Mouse (Mus musculus) limb, embryonic 11.5 days (tissue): ENCODE data around the gene Extl1. TPM values are rescaled to one million over a fixed set of nuclear protein-coding genes. Genes with fewer than 3 reads are reported as not detected.

Source experiments
- ATAC-seq: fragments of 200-750 bp; cut with Nextera tagmentation; 2 replicates; pipeline ENCODE4 v1.8.0; 2017; ENCODE audit warnings: low read depth; ENCODE audit not compliant: insufficient number of reproducible peaks, low FRiP score, low TSS enrichment
- DNase-seq: peaks from one replicate; pipeline ENCODE4 v3.0.0-alpha.2; 2015; ENCODE audit warnings: low spot score
- H3K27ac ChIP-seq: fragments of 300-500 bp; sonication (generic); replicated peaks from 2 replicates; pipeline ENCODE4 v1.5.1; 2014; ENCODE audit warnings: low read depth, mild to moderate bottlenecking, low read length
- H3K27me3 ChIP-seq: fragments of 300-500 bp; sonication (generic); 2 replicates; pipeline ENCODE4 v1.6.1; 2014; ENCODE audit warnings: mild to moderate bottlenecking, low read length, mixed read lengths; ENCODE audit not compliant: control insufficient read depth, insufficient read depth
- H3K36me3 ChIP-seq: fragments of 300-500 bp; sonication (generic); 2 replicates; pipeline ENCODE4 v1.6.1; 2014; ENCODE audit warnings: mild to moderate bottlenecking, low read length, moderate library complexity, mixed read lengths; ENCODE audit not compliant: control insufficient read depth, insufficient read depth
- H3K4me1 ChIP-seq: fragments of 300-500 bp; sonication (generic); 2 replicates; pipeline ENCODE4 v1.6.1; 2014; ENCODE audit warnings: low read length, mixed read lengths; ENCODE audit not compliant: control insufficient read depth, insufficient read depth
- H3K4me2 ChIP-seq: fragments of 300-500 bp; sonication (generic); 2 replicates; pipeline ENCODE4 v1.6.1; 2014; ENCODE audit warnings: low read depth, mild to moderate bottlenecking, moderate library complexity; ENCODE audit not compliant: severe bottlenecking
- H3K4me3 ChIP-seq: fragments of 300-500 bp; sonication (generic); 2 replicates; pipeline ENCODE4 v1.5.1; 2014; ENCODE audit warnings: low read depth, low read length
- H3K9ac ChIP-seq: fragments of 300-500 bp; sonication (generic); 2 replicates; pipeline ENCODE4 v1.6.1; 2014; ENCODE audit warnings: mild to moderate bottlenecking, low read length
- H3K9me3 ChIP-seq: fragments of 300-500 bp; sonication (generic); 2 replicates; pipeline ENCODE4 v1.6.1; 2016; ENCODE audit warnings: low read length; ENCODE audit not compliant: control insufficient read depth
- WGBS: fragments of 180-500 bp; shearing (Covaris S2); extraction: QIAGEN DNeasy Blood & Tissue Kit; methylation state at CpG from one replicate; pipeline ENCODE4 v1.1.7; 2014; 5-methylcytosine and 5-hydroxymethylcytosine counted together
- polyA plus RNA-seq: library from polyadenylated mRNA; unstranded; fragments of >200 nt; fragmentation: Nextera tagmentation; extraction: Ambion mirVana; gene quantifications from 2 replicates; pipeline ENCODE4 v1.2.1, GENCODE M21; 2014

The Extl1 gene
- polyA plus RNA-seq, 1 experiment from 2014 or later = 1.4 TPM

GRCm38 (mm10) chr4:134324655-134325054 lies 59.0 kb downstream of the Extl1 start:
- Histone ChIP-seq H3K4me1 (no peaks in the 10 kb centered on the region), H3K27ac (no peak overlapping the region), H3K9ac (no peak overlapping the region), H3K27me3 (no peaks in the 10 kb centered on the region), H3K4me2 (no peak overlapping the region), H3K9me3 (no peaks in the 10 kb centered on the region), H3K36me3 (no peaks in the 10 kb centered on the region), H3K4me3 (no peak overlapping the region)
- ATAC-seq = no peak
- 85% methylated on average over 5 of the region's 5 CpGs for WGBS
- DNase-seq = no peak

GRCm38 (mm10) chr4:134321524-134321923 lies 62.1 kb downstream of the Extl1 start:
- Histone ChIP-seq H3K9ac (no peak overlapping the region), H3K4me3 (no peak overlapping the region), H3K27ac (no peak overlapping the region), H3K9me3 (no peaks in the 10 kb centered on the region), H3K27me3 (no peaks in the 10 kb centered on the region), H3K4me1 (no peaks in the 10 kb centered on the region), H3K4me2 (no peak overlapping the region), H3K36me3 (no peaks in the 10 kb centered on the region)
- WGBS = 68% methylated on average over 3 of the region's 3 CpGs
- ATAC-seq = no peak
- no peak for DNase-seq

GRCm38 (mm10) chr4:134319674-134320073 lies 64.0 kb downstream of the Extl1 start:
- ATAC-seq (no peak), DNase-seq (no peak)
- Histone ChIP-seq H3K4me1 (0 out of 2 replicates have a peak, but pooled peaks cover 2% of the 10 kb centered on the region), H3K36me3 (no peaks in the 10 kb centered on the region), H3K4me3 (no peak overlapping the region), H3K4me2 (no peak overlapping the region), H3K9ac (no peak overlapping the region), H3K27ac (no peak overlapping the region), H3K9me3 (no peaks in the 10 kb centered on the region), H3K27me3 (no peaks in the 10 kb centered on the region)
- 83% methylated on average over 5 of the region's 5 CpGs for WGBS

- H3K4me3 ChIP-seq = no peak overlapping the region
- no peak overlapping the region for H3K4me2 ChIP-seq
- H3K36me3 ChIP-seq = no peaks in the 10 kb centered on the region
- H3K27ac ChIP-seq = no peak overlapping the region
- no peak for DNase-seq
- H3K4me1 ChIP-seq = 0 out of 2 replicates have a peak, but pooled peaks cover 4% of the 10 kb centered on the region
- no peak overlapping the region for H3K9ac ChIP-seq
- ATAC-seq = no peak
- no peaks in the 10 kb centered on the region for H3K9me3 ChIP-seq
- no peaks in the 10 kb centered on the region for H3K27me3 ChIP-seq
- WGBS = 88% methylated on average over 5 of the region's 5 CpGs
These were observed 64.6 kb downstream of the Extl1 start for GRCm38 (mm10) chr4:134319074-134319473.

GRCm38 (mm10) chr4:134316390-134316789 lies 67.3 kb downstream of the Extl1 start:
- 56% methylated on average over 16 of the region's 16 CpGs for WGBS
- Histone ChIP-seq H3K36me3 (no peaks in the 10 kb centered on the region), H3K4me1 (0 out of 2 replicates have a peak, but pooled peaks cover 4% of the 10 kb centered on the region), H3K4me2 (no peak overlapping the region), H3K9ac (no peak overlapping the region), H3K9me3 (no peaks in the 10 kb centered on the region), H3K4me3 (no peak overlapping the region), H3K27ac (no peak overlapping the region), H3K27me3 (no peaks in the 10 kb centered on the region)
- DNase-seq (no peak), ATAC-seq (no peak)

GRCm38 (mm10) chr4:134315470-134315869 lies 68.2 kb downstream of the Extl1 start:
- Histone ChIP-seq H3K4me3 (no peak overlapping the region), H3K4me1 (0 out of 2 replicates have a peak, but pooled peaks cover 4% of the 10 kb centered on the region), H3K4me2 (no peak overlapping the region), H3K27ac (no peak overlapping the region), H3K36me3 (no peaks in the 10 kb centered on the region), H3K9ac (no peak overlapping the region), H3K27me3 (no peaks in the 10 kb centered on the region), H3K9me3 (no peaks in the 10 kb centered on the region)
- 67% methylated on average over 9 of the region's 9 CpGs for WGBS
- no peak for ATAC-seq
- no peak for DNase-seq

GRCm38 (mm10) chr4:134314876-134315275 lies 68.8 kb downstream of the Extl1 start, which contains the start of gene Trim63:
Gene Trim63 (plus strand): TSS chr4:134315120.
- H3K4me3 ChIP-seq = no peak within 1 kb of the TSS
- ATAC-seq = no peak
- no peak within 1 kb of the TSS for H3K9ac ChIP-seq
- H3K27me3 ChIP-seq = no peaks in the 10 kb centered on the region
- no peaks in the 10 kb centered on the region for H3K9me3 ChIP-seq
- DNase-seq = no peak
- no peak within 1 kb of the TSS for H3K27ac ChIP-seq
- no peak within 1 kb of the TSS for H3K4me2 ChIP-seq
- 29% methylated on average over 11 of the region's 11 CpGs for WGBS
- 0 out of 2 replicates have a peak, but pooled peaks cover 4% of the 10 kb centered on the region for H3K4me1 ChIP-seq
- H3K36me3 ChIP-seq = no peaks in the 10 kb centered on the region

GRCm38 (mm10) chr4:134314081-134314655 lies 69.5 kb downstream of the Extl1 start:
- H3K4me3 ChIP-seq = no peak overlapping the region
- 74% methylated on average over 4 of the region's 4 CpGs for WGBS

GRCm38 (mm10) chr4:134312901-134313300 lies 70.7 kb downstream of the Extl1 start:
- H3K9me3 ChIP-seq = no peaks in the 10 kb centered on the region
- DNase-seq = no peak
- 95% methylated on average over 6 of the region's 6 CpGs for WGBS
- H3K36me3 ChIP-seq = no peaks in the 10 kb centered on the region
- no peak overlapping the region for H3K4me2 ChIP-seq
- ATAC-seq = no peak
- no peak overlapping the region for H3K9ac ChIP-seq
- no peak overlapping the region for H3K4me3 ChIP-seq
- no peak overlapping the region for H3K27ac ChIP-seq
- 0 out of 2 replicates have a peak, but pooled peaks cover 4% of the 10 kb centered on the region for H3K4me1 ChIP-seq
- H3K27me3 ChIP-seq = no peaks in the 10 kb centered on the region

More at GRCm38 (mm10) chr4:134314081-134314655, 69.5 kb downstream of the Extl1 start:
- no peak for DNase-seq
- no peaks in the 10 kb centered on the region for H3K27me3 ChIP-seq
- no peak overlapping the region for H3K4me2 ChIP-seq
- no peak for ATAC-seq
- H3K36me3 ChIP-seq = no peaks in the 10 kb centered on the region
- H3K9ac ChIP-seq = no peak overlapping the region
- H3K9me3 ChIP-seq = no peaks in the 10 kb centered on the region
- H3K4me1 ChIP-seq = 0 out of 2 replicates have a peak, but pooled peaks cover 4% of the 10 kb centered on the region
- no peak overlapping the region for H3K27ac ChIP-seq
